Mouse (Mus musculus): ENCODE measurements around the gene B430306N03Rik.

DNA sequence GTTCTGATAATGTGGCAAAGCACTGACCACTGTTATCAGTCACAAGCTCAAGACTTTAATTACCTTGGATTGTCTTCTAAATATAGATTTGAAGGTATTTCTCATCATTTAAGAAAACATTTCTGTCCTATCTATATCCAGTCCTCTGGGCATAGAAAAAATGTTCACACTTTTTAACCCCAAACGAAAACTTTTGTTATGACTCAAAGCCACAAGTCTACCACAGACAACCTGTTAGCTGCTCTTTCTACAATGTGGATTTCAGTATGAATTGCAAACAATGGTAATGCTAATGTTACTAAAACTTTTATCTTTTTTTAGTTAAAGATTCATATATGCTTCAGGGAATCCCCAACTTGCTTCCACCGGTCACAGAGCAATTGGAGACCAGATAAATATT lies 16.6 kb downstream of the B430306N03Rik start:
- TF ChIP-seq CTCF (IDR thresholded peaks at IDR 0.05; ENCODE audit: low read depth, low read length) (no peak), POLR2A (IDR thresholded peaks at IDR 0.05; ENCODE audit: borderline replicate concordance, low read depth, low read length) (no peak)
